Mouse (Mus musculus) brain, embryonic 14.5 days (tissue): ENCODE data around the gene Tor1aip2. TPM values are rescaled to one million over a fixed set of nuclear protein-coding genes. Genes with fewer than 3 reads are reported as not detected.

ENCODE experiments used
- DNase-seq: peaks from one replicate; pipeline ENCODE4 v3.0.0-alpha.2; 2011; ENCODE audit warnings: low read depth
- CTCF ChIP-seq: fragments of 200-500 bp; IDR thresholded peaks from 2 replicates; pipeline ENCODE4 v1.5.1; 2012; ENCODE audit warnings: inconsistent platforms, mild to moderate bottlenecking, moderate library complexity, borderline replicate concordance; ENCODE audit not compliant: insufficient read depth, insufficient read length; ENCODE audit errors: extremely low read depth
- POLR2A ChIP-seq: fragments of 200-500 bp; IDR thresholded peaks from 2 replicates; pipeline ENCODE4 v1.6.1; 2012; ENCODE audit warnings: mild to moderate bottlenecking, inconsistent platforms, borderline replicate concordance; ENCODE audit not compliant: poor library complexity, insufficient read depth, insufficient read length, severe bottlenecking; ENCODE audit errors: extremely low read depth
- polyA plus RNA-seq: library from polyadenylated mRNA; depleted of rRNA; stranded (reverse); fragments of >200 nt; gene quantifications from 2 replicates; pipeline ENCODE4 v1.2.3, GENCODE M21; 2012

The Tor1aip2 gene
- polyA plus RNA-seq, 1 experiment, result 57.9 TPM

DNA sequence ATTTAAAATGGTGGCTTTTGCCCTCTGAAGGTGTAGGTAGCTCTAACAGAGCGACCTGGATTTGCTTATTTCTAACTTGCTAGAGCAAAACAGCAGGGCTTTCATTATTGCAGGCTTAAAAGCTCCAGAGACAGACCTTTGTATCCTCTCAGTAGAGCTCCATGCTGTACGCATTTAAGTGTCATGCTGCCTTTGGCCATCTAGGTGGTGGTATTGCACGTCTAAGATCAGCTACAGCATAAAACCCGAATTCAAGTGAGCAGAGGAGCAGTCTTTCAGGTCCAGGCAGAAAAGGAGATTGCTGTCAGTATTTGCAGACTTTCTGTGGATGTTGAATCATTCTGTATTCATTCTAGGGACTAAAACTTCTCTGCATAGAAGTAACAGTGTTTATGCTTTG lies 7.8 kb downstream of the Tor1aip2 start:
- peak; percentile 86 for DNase-seq
- TF ChIP-seq POLR2A (no peak), CTCF (peak; percentile 71; the same call in 1 of the 2 replicates)

DNA sequence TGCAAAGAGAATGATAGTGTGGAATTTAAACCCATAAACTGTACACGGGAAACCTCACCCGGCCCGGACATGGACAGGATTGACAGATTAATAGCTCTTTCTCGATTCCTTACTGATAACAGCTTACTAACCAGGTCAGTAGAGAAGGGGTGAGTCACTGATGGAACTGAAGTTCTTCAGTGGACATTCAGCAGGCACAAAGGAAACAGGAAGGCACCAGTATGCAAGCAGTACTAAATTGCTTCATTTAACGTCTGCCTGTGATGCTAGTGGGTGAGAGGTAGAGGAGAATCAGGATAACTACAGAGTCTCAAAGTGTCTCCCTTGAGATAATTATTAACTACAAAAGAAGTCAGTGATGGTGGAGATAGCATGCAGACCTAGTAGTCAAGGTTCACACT lies 9.0 kb downstream of the Tor1aip2 start:
- DNase-seq, result no peak
- TF ChIP-seq CTCF, result no peak

DNA sequence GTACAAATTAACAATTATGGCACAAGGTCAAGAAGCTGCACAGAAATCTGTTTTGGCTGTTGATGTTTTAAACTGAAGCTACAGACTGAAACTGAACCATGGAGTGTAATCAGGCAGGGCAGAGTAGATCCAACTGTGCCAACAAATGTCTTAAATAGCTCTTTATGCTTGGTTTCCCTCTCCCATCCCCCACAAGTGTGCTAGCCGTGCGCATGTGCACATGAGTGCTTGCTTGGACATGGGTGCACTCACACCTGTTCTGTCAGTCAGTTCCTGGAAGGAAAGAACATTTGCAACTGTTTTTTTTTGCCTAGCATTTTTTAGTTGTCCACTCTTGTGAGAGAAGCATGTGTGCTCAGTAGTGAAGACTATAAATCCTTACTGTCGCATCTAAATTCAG lies 11.5 kb downstream of the Tor1aip2 start:
- DNase-seq, result peak; percentile 31
- TF ChIP-seq POLR2A (no peak), CTCF (no peak)

DNA sequence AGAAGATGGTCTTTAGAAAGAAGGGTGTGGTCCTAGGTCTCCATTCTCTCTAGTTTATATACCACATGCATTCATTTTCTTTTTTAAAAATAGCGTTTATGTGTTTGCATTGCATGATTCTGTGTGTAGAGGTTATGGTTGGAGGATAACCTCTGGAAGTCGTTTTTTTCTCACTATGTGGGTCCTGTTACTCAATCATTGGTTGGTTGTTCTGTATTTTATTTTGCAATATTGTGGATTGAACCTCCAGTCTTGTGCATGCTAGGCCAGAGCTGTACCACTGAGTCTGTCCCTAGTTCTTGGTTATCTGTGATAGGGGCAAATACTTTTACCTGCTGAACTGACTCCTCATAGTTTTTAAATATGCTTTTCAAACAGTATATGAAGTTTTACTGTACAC lies 23.0 kb downstream of the Tor1aip2 start:
- DNase-seq, result no peak
- TF ChIP-seq CTCF (no peak), POLR2A (no peak)

DNA sequence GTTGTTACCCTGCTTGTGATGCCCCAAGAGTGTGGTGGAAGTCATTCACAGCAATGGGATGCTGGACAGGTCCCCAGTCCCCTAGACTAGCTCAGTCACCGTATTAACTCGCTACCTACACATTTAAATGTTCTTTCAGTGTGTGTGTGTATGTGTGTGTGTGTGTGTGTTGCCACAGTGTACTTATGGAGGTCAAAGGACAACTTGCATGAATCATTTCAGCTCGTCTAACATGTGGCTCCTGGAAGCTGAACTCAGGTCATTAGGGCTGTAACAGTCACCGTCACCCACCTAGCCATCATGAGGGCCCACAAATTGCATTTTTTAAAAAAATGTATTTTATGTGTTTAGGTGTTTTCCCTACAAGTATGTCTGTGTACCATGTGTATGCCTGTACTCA lies 27.0 kb downstream of the Tor1aip2 start:
- TF ChIP-seq CTCF, result no peak
- TF ChIP-seq POLR2A, result no peak
- DNase-seq, result no peak

DNA sequence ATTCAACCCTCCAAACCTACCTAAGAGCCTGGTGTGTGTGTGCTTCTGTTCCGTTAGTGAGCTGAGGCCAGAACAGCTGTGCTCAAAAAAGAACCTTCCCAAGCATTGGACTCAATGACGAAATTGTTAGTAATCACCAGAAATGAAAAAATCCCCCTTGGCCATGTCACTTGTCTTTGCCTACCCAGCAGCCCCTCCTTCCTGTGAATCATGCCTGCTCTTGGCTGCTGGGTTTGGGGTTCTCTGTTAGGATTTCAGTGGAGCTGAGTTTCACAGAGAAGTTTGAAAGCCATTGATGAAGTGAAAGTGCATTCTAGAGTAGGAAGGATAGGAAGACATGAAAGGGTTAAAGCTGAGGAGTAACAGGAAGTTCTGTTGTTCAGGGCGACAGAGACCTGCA lies 30.9 kb downstream of the Tor1aip2 start:
- no peak for DNase-seq
- TF ChIP-seq POLR2A, result no peak
- no peak for TF ChIP-seq CTCF

DNA sequence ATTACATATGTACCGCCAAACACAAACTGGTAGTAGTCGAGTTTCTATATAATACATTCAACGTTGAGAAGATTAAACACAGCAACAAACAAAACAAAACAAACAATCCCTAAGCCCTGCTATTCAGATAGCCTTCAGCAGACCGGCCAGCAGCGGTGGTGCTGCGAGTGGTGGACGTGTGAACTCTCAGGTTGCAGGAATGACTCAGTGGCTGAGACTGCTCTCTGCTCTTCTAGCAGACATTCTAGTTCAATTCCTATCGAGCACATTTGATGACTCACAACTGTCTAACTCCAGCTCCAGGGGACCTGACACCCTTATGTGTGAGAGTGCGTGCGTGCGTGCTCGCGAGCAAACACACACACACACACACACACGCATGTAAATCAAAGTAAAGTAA lies 34.9 kb downstream of the Tor1aip2 start:
- TF ChIP-seq POLR2A (no peak), CTCF (no peak)
- no peak for DNase-seq

DNA sequence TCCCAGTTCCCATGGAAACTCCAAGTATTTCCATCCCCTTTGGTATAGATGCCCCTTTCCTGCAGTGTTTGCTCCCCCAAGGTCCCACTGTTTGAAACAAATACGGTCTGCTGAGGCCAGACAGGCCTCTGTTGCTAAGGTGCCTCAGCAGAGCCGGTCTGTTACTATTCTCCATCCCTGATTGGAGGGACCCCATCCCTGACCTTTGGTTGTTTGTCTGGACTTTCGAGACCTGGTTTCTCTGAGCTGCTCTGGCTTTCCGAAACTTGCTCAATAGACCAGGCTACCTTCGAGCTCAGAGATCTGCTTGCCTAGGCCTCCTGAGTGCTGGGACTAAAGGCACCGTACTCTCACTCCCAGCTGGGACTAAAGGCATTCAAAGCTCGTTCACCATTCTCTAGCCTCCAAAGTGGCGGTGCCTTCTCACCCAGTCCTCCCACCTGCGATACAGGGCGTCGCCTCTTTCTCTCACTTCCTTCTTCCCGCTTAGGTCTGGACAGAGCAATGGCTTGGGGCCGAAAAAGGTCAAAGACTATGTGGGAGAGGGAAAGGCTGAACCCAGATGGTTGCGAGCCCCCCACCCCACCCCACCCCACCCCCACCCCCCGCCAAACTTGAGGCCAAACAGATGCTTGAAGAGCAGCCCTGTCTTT lies 38.1 kb downstream of the Tor1aip2 start:
- no peak for DNase-seq
- TF ChIP-seq CTCF, result no peak
- no peak for TF ChIP-seq POLR2A

DNA sequence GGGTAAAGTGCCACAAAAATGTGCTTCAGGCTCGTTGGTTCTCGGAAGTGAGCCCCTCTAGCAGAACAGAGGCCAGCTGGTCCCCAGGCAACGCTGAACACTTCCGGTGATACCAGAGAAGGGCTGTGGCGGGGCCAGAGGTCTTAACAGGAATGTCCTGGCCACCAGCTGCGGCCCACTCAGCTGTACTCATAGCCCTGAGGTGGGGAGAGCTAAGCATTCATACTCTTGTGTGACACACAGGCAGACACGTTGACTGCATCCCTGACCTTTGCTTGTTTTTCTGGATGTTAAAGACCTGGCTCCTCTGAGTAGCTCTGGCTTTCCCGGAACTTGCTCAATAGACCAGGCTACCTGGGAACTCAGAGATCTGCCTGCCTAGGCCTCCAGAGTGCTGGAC lies 39.4 kb downstream of the Tor1aip2 start:
- no peak for DNase-seq
- TF ChIP-seq CTCF (no peak), POLR2A (no peak)

DNA sequence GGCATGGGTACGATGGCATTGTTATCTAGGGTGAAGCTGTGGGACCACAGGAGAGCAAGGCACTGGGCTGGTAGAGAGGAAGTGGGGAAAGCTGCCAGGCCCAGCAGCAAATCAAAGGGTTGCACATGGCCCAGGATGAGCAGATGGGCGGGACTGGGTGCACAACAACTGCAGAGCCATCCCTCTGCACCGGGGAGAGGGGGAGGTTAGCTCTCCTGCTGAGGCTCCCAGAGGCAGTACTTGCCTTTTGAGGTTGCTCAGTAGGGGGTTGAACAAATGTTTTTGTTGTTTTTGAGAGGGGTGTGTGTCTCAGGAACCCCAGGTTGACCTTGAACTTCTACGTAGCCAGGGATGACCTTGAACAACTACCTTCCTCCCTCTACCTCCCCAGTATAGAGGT lies 41.3 kb downstream of the Tor1aip2 start:
- TF ChIP-seq POLR2A (no peak), CTCF (no peak)
- no peak for DNase-seq

DNA sequence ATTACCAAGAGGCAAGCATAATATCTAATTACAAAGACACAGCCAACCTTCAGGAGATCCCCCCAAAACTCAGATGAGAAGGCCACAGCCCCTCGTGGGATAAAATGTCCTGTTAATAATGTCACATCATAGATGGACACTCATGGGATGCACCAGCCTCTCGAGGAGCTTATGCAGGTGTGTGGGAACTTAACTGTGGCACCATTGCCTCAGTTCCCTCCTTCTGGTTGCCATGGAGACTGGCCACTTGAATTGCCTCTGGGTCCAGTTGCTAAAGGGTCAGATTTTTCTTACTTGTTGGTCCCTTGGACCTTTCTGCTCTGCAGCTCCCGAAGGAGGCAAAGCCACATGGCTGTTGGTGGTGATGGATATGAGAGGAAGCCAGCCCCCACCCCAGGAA lies 42.5 kb downstream of the Tor1aip2 start:
- no peak for DNase-seq
- TF ChIP-seq POLR2A (no peak), CTCF (no peak)

DNA sequence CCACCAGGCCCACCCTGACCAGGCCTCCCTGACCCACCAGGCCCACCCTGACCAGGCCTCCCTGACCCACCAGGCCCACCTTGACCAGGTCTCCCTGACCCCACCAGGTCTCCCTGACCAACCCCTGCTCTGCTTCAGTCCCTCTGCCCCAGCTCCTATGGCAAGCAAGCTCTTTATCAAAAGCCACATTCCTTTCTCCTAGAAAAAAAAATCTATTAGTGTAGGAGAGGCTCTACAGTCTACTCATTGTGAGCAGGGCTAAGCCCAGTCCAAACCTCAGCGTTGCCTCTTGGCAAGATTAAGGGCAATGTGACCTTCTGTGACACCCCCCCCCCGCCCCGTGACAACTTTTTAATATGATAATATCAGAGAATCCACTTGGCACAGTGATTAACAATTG lies 49.4 kb downstream of the Tor1aip2 start:
- DNase-seq, result no peak
- no peak for TF ChIP-seq POLR2A
- TF ChIP-seq CTCF, result no peak

DNA sequence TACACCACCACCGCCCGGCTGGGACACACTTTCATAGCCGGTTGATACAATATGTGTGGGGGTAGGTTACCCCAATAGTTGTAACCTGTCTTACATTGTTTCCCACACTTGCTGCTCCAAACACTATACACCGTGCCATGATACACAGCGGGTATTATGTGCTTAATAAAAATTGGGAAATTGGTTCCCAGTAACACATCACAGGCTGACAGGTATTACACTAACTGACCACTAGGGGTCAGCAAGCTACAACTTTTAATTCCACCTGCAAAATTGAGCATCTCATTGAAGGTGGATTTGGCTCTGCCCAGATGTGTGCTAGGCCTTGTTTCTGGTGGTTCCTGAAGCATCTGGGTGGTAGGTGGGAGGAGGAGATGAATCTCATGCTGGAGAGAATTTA lies 50.6 kb downstream of the Tor1aip2 start:
- DNase-seq, result peak; percentile 86
- TF ChIP-seq POLR2A (no peak), CTCF (peak; percentile 70; the same call in 1 of the 2 replicates)

DNA sequence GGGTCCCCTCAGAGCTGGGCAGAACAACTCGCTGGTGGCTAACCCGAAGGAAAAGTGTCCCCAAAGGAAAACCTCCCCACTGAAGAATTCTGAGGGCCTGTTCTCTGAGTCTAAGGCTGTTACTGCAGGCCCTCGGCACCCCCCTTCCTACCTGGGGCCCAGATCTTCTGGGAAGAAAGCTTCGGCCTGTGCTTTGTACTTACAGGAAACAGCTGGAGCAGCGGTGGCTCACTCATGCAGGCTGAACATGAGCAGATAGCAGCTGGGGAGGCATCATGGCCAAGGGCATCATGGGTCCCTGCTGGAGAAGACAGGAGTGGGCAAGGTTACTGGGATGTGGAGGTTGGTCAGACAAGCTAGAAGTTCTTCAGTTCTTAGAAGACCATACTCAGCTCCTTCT lies 52.4 kb downstream of the Tor1aip2 start:
- TF ChIP-seq CTCF, result no peak
- TF ChIP-seq POLR2A, result no peak
- no peak for DNase-seq
